Mouse (Mus musculus): ENCODE data around the gene Vsig8.

Gene Vsig8

DNA sequence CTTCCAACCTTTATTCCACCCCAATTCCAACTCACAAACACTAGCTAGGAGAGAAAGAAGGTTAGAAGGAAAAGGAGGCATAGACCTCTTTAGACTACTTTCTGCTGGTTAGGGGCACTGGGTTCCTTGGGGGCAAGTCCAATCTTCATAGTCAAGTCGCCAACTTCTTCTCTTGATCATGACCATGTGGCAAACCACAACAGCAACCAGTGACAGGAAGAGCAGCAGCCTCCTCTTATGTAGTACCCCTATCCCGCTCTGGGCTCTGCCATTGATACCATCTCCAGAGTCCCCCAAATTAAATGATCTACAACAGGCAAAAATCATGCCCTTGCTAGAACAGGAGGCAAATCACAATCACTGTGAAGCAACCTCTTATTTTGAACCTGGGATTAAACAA lies 38.2 kb downstream of the Vsig8 start:
- no peak for DNase-seq

DNA sequence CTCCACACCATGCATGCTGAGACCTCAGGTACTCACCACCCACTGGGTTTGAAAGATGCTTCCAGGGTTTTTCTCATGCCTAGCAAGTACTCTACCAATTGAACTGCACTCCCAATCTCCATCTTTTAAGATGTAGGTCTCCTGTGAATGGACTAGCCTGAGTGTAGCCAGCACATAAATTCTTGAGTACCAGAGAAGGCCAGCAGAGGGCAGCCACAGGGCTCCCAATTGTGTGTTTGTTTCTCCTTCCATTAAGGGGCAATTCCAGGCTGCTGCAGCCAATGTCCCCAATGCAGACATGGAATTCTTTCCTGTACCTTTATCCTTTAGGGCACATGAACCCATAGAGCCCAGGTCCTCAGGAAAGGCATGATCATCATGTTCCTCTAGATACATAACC lies 38.8 kb downstream of the Vsig8 start:
- peak; percentile 56 for DNase-seq

DNA sequence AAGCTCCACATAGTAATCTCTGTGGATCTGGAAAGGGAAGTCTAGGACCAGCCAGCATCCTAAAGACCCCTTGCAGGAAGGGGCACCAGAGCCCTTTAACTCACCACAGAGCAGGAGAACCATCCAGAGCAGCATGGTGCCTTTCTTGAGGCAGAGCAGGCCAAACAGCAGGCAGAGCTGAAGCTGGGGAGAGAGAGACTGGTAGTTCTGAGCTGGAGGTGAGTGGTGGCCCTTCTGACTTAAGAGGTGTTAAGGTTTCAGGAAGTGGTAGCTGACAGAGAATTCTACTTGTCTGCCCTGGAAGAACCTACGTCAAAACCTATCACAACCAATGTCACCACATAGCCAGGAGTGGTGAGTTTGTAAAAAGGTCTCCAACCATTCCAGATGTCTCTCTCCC lies 46.6 kb downstream of the Vsig8 start, which contains the start of gene Fcrl6:
Fcrl6 (minus strand) TSS at position 226 of the 400 bp plus-strand sequence.
- DNase-seq: no peak

DNA sequence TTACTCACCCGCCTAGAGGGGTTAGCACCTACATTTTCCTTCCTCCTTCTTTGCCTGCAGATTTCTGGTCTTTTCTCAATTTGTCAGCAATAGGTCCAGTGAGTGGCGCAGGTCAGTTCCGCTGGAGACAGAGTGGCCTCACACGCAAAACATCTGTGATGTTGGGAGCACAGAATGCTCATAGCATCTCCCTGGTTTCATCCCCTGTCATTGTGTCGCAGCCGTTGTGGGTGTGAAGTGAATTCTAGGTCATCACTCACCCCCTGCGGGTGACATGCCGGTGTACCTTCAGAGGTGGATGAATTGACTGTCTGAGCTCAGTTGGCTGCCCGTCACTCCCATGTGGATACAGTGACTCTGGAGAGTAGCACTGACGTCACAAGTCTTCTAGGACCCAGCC lies 55.6 kb downstream of the Vsig8 start:
- no peak for DNase-seq

DNA sequence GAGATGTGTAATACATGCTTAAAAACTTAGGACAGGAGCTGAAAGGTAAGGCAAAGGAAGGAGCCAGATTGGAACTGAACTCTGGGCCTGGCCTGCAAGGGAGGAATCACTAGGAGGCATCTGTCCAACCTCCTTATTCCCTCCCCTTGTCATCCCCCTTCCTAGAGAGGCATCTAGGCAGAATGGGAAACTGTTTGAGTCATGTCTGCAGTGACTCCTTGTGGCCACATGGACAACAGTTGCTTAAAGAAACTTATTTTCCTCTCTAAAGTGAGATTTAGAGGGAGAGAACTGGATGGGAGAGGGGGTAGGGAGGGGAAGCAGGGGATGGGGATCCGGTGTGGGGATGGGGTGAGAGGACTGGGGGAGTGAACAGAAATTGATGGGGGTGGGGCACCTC lies 57.0 kb downstream of the Vsig8 start:
- no peak for DNase-seq
